ENCODE assay signal across 9 mouse cellular contexts in genomic region chr1:176994087-176994486, GRCm38 (mm10).
DNase-seq lines count a peak whose midpoint lies in the region; ATAC-seq lines count a peak whose summit lies in the region.
"Had no signal": no experiment of that assay in that cellular context is flagged by ENCODE, and none has a peak within 500 bp of the region (broad histone marks: within the 10 kb centered on the region; RNA-seq: fewer than 3 reads in every experiment).

No protein-coding gene starts in this region.

- intact Hi-C loops in heart, postnatal 36 days (cut with DNase I) = no loop called here

- H3K9ac ChIP-seq in lung, embryonic 16.5 days (ENCODE audit: low read length) = no peak overlapping the region
- H3K9ac ChIP-seq in embryonic facial prominence, embryonic 15.5 days = no peak overlapping the region
- no peak overlapping the region for H3K9ac ChIP-seq in limb, embryonic 13.5 days
- no peak overlapping the region for H3K9ac ChIP-seq in neural tube, embryonic 15.5 days (replicated peaks)

- H3K27me3 ChIP-seq in lung, embryonic 16.5 days (ENCODE audit: control insufficient read depth, insufficient read depth, low read depth, low read length) = no peaks in the 10 kb centered on the region
- peaks cover 5% of the 10 kb centered on the region; the same call in 1 of the 2 replicates for H3K27me3 ChIP-seq in embryonic facial prominence, embryonic 15.5 days
- H3K27me3 ChIP-seq in limb, embryonic 13.5 days = peaks cover 14% of the 10 kb centered on the region
- H3K27me3 ChIP-seq in neural tube, embryonic 15.5 days (replicated peaks) = peaks cover 4% of the 10 kb centered on the region; the same call in 1 of the 2 replicates

- H3K4me2 ChIP-seq in lung, embryonic 16.5 days (ENCODE audit: low read depth, low read length) = no peak overlapping the region
- no peak overlapping the region for H3K4me2 ChIP-seq in embryonic facial prominence, embryonic 15.5 days (replicated peaks)
- no peak overlapping the region for H3K4me2 ChIP-seq in limb, embryonic 13.5 days (replicated peaks)
- H3K4me2 ChIP-seq in neural tube, embryonic 15.5 days = no peak overlapping the region

- no peaks in the 10 kb centered on the region for H3K36me3 ChIP-seq in lung, embryonic 16.5 days (ENCODE audit: control insufficient read depth, insufficient read depth, low read length)
- no peaks in the 10 kb centered on the region for H3K36me3 ChIP-seq in embryonic facial prominence, embryonic 15.5 days
- H3K36me3 ChIP-seq in limb, embryonic 13.5 days = no peaks in the 10 kb centered on the region
- H3K36me3 ChIP-seq in neural tube, embryonic 15.5 days = no peaks in the 10 kb centered on the region

- H3K4me3 ChIP-seq in lung, embryonic 16.5 days (ENCODE audit: low read length) = no peak overlapping the region
- no peak overlapping the region for H3K4me3 ChIP-seq in embryonic facial prominence, embryonic 15.5 days (replicated peaks)
- H3K4me3 ChIP-seq in limb, embryonic 13.5 days = no peak overlapping the region
- H3K4me3 ChIP-seq in neural tube, embryonic 15.5 days (replicated peaks) = no peak overlapping the region

- no peak overlapping the region for H3K27ac ChIP-seq in lung, embryonic 16.5 days (ENCODE audit: low read length)
- peak overlapping the region; percentile 63 for H3K27ac ChIP-seq in embryonic facial prominence, embryonic 15.5 days (replicated peaks)
- peak overlapping the region; percentile 12; the same call in 1 of the 2 replicates for H3K27ac ChIP-seq in limb, embryonic 13.5 days
- 0 out of 2 replicates have a peak overlapping the region, but pooled peaks have one; percentile 7 for H3K27ac ChIP-seq in neural tube, embryonic 15.5 days (replicated peaks)

- peak; percentile 27; the same call in 1 of the 2 replicates for ATAC-seq in lung, embryonic 16.5 days (ENCODE audit: low read depth)
- no peak for ATAC-seq in embryonic facial prominence, embryonic 15.5 days (ENCODE audit: insufficient number of reproducible peaks, low FRiP score, low TSS enrichment, low read depth)
- no peak for ATAC-seq in limb, embryonic 13.5 days (ENCODE audit: low FRiP score, low read depth)
- ATAC-seq in neural tube, embryonic 15.5 days (ENCODE audit: low FRiP score) = peak; percentile 25; the same call in 1 of the 2 replicates

- peaks cover 5% of the 10 kb centered on the region for H3K4me1 ChIP-seq in lung, embryonic 16.5 days (replicated peaks; ENCODE audit: control insufficient read depth, insufficient read depth, low read length)
- peaks cover 46% of the 10 kb centered on the region for H3K4me1 ChIP-seq in embryonic facial prominence, embryonic 15.5 days
- peaks cover 50% of the 10 kb centered on the region for H3K4me1 ChIP-seq in limb, embryonic 13.5 days
- peaks cover 45% of the 10 kb centered on the region for H3K4me1 ChIP-seq in neural tube, embryonic 15.5 days

- DNase-seq in lung, postnatal 25 days (ENCODE audit: low spot score) = no peak
- no peak for DNase-seq in lung, postnatal 36 days
- no peak for DNase-seq in heart, postnatal 36 days
- no peak for DNase-seq in urinary bladder, postnatal 4 days (ENCODE audit: low spot score in 2 of 2)

- 51% methylated on average over 7 of the region's 7 CpGs for WGBS in lung, embryonic 16.5 days
- WGBS in embryonic facial prominence, embryonic 15.5 days = 35% methylated on average over 7 of the region's 7 CpGs
- WGBS in limb, embryonic 13.5 days = 46% methylated on average over 7 of the region's 7 CpGs
- 11% methylated on average over 7 of the region's 7 CpGs for WGBS in neural tube, embryonic 15.5 days

- no peaks in the 10 kb centered on the region for H3K9me3 ChIP-seq in lung, embryonic 16.5 days (ENCODE audit: control insufficient read depth, low read length)
- H3K9me3 ChIP-seq in embryonic facial prominence, embryonic 15.5 days (replicated peaks) = no peaks in the 10 kb centered on the region
- no peaks in the 10 kb centered on the region for H3K9me3 ChIP-seq in limb, embryonic 13.5 days
- no peaks in the 10 kb centered on the region for H3K9me3 ChIP-seq in neural tube, embryonic 15.5 days (replicated peaks)
- H3K9me3 ChIP-seq: G1E had no signal

Comparison
In these comparisons a context has a peak if more than half of its experiments do, and no peak if none do; other contexts are left out.
1. ATAC-seq: peak in lung, embryonic 16.5 days (single experiment) and neural tube, embryonic 15.5 days (single experiment); none in embryonic facial prominence, embryonic 15.5 days (single experiment) and limb, embryonic 13.5 days (single experiment).